Mouse (Mus musculus) limb, embryonic 14.5 days (tissue): ENCODE measurements around the gene Ints4. TPM values are rescaled to one million over a fixed set of nuclear protein-coding genes. Genes with fewer than 3 reads are reported as not detected.

Source experiments
- ATAC-seq: fragments of 200-750 bp; cut with Nextera tagmentation; 2 replicates; pipeline ENCODE4 v1.8.0; 2017; ENCODE audit warnings: low read depth, moderate number of reproducible peaks, moderate TSS enrichment; ENCODE audit not compliant: low FRiP score
- DNase-seq: peaks from one replicate; pipeline ENCODE4 v3.0.0-alpha.2; 2015; ENCODE audit warnings: low spot score
- H3K27ac ChIP-seq: fragments of 300-500 bp; sonication (generic); replicated peaks from 2 replicates; pipeline ENCODE4 v1.5.1; 2014; ENCODE audit warnings: low read depth, mild to moderate bottlenecking, low read length, moderate library complexity, mixed read lengths
- H3K27me3 ChIP-seq: fragments of 300-500 bp; sonication (generic); 2 replicates; pipeline ENCODE4 v1.6.1; 2014; ENCODE audit warnings: low read length, mixed read lengths; ENCODE audit not compliant: control insufficient read depth, insufficient read depth
- H3K36me3 ChIP-seq: fragments of 300-500 bp; sonication (generic); 2 replicates; pipeline ENCODE4 v1.6.1; 2014; ENCODE audit warnings: mild to moderate bottlenecking, low read length, moderate library complexity, mixed read lengths; ENCODE audit not compliant: control insufficient read depth, insufficient read depth
- H3K4me1 ChIP-seq: fragments of 300-500 bp; sonication (generic); 2 replicates; pipeline ENCODE4 v1.6.1; 2014; ENCODE audit warnings: antibody characterized with exemption, low read length, mixed read lengths; ENCODE audit not compliant: control insufficient read depth, insufficient read depth
- H3K4me2 ChIP-seq: fragments of 300-500 bp; sonication (generic); replicated peaks from 2 replicates; pipeline ENCODE4 v1.6.1; 2014; ENCODE audit warnings: low read depth, mild to moderate bottlenecking, low read length, moderate library complexity; ENCODE audit not compliant: severe bottlenecking
- H3K4me3 ChIP-seq: fragments of 300-500 bp; sonication (generic); replicated peaks from 2 replicates; pipeline ENCODE4 v1.5.1; 2014; ENCODE audit warnings: low read length
- H3K9ac ChIP-seq: fragments of 300-500 bp; sonication (generic); 2 replicates; pipeline ENCODE4 v1.6.1; 2014; ENCODE audit warnings: mild to moderate bottlenecking, low read depth, low read length, moderate library complexity; ENCODE audit not compliant: severe bottlenecking
- H3K9me3 ChIP-seq: fragments of 300-500 bp; sonication (generic); 2 replicates; pipeline ENCODE4 v1.6.1; 2016; ENCODE audit warnings: low read length; ENCODE audit not compliant: control insufficient read depth
- POLR2A ChIP-seq: fragments of 200-500 bp; IDR thresholded peaks from 2 replicates; pipeline ENCODE4 v1.8.0; 2012; ENCODE audit warnings: inconsistent platforms, mild to moderate bottlenecking, moderate library complexity, borderline replicate concordance; ENCODE audit not compliant: insufficient read depth, insufficient read length; ENCODE audit errors: extremely low read depth
- WGBS: fragments of 180-500 bp; shearing (Covaris S2); extraction: QIAGEN DNeasy Blood & Tissue Kit; methylation state at CpG from one replicate; pipeline ENCODE4 v1.1.7; 2014; 5-methylcytosine and 5-hydroxymethylcytosine counted together
- polyA plus RNA-seq, 2 experiments: library from polyadenylated mRNA; depleted of rRNA in 1 of 2; stranded (reverse) in 1 of 2; unstranded in 1 of 2; fragments of >200 nt; fragmentation: Nextera tagmentation in 1 of 2; extraction: Ambion mirVana in 1 of 2; gene quantifications; 2 replicates each; pipeline versions ENCODE4 v1.2.1 to v1.2.3; 2012 to 2014

Gene Ints4
- polyA plus RNA-seq, 2 experiments: 50.6 to 75.8 TPM

GRCm38 (mm10) chr7:97455577-97455976 lies 25.2 kb upstream of the Ints4 start:
- Histone ChIP-seq H3K27me3 (no peaks in the 10 kb centered on the region), H3K4me3 (no peak overlapping the region), H3K4me2 (no peak overlapping the region), H3K36me3 (no peaks in the 10 kb centered on the region), H3K4me1 (peaks cover 9% of the 10 kb centered on the region), H3K9ac (no peak overlapping the region), H3K9me3 (no peaks in the 10 kb centered on the region), H3K27ac (no peak overlapping the region)
- no peak for ATAC-seq
- WGBS: 78% methylated on average over 3 of the region's 3 CpGs
- TF ChIP-seq POLR2A: no peak
- DNase-seq: no peak

- no peak overlapping the region for H3K4me2 ChIP-seq
- ATAC-seq (no peak), DNase-seq (no peak)
- H3K36me3 ChIP-seq: no peaks in the 10 kb centered on the region
- H3K4me1 ChIP-seq: no peaks in the 10 kb centered on the region
- H3K4me3 ChIP-seq: no peak overlapping the region
- no peak overlapping the region for H3K9ac ChIP-seq
- no peaks in the 10 kb centered on the region for H3K9me3 ChIP-seq
- H3K27ac ChIP-seq: no peak overlapping the region
- WGBS: 76% methylated on average over 5 of the region's 5 CpGs
- no peaks in the 10 kb centered on the region for H3K27me3 ChIP-seq
- TF ChIP-seq POLR2A: no peak
These were observed 7.8 kb upstream of the Ints4 start for GRCm38 (mm10) chr7:97473001-97473400.

- H3K36me3 ChIP-seq: no peaks in the 10 kb centered on the region
These were observed 1.4 kb upstream of the Ints4 start for GRCm38 (mm10) chr7:97479349-97479748.

GRCm38 (mm10) chr7:97480290-97480689 lies 466 bp upstream of the Ints4 start:
- 22% methylated on average over 3 of the region's 3 CpGs for WGBS
- ATAC-seq: no peak
- H3K9ac ChIP-seq: peak overlapping the region; percentile 3; the same call in 1 of the 2 replicates

More at GRCm38 (mm10) chr7:97479349-97479748, 1.4 kb upstream of the Ints4 start:
- no peak for DNase-seq
- Histone ChIP-seq H3K27ac (no peak overlapping the region), H3K4me1 (peaks cover 10% of the 10 kb centered on the region), H3K4me2 (no peak overlapping the region), H3K9ac (no peak overlapping the region), H3K9me3 (no peaks in the 10 kb centered on the region), H3K4me3 (no peak overlapping the region), H3K27me3 (no peaks in the 10 kb centered on the region)
- 56% methylated on average over 3 of the region's 3 CpGs for WGBS
- TF ChIP-seq POLR2A: no peak
- ATAC-seq: no peak

GRCm38 (mm10) chr7:97483378-97483777 lies 2.6 kb downstream of the Ints4 start:
- no peak for TF ChIP-seq POLR2A
- Histone ChIP-seq H3K4me2 (no peak overlapping the region), H3K27ac (no peak overlapping the region), H3K9me3 (no peaks in the 10 kb centered on the region), H3K36me3 (peaks cover 33% of the 10 kb centered on the region), H3K4me3 (no peak overlapping the region), H3K4me1 (peaks cover 10% of the 10 kb centered on the region), H3K9ac (no peak overlapping the region; the same call in 1 of the 2 replicates), H3K27me3 (no peaks in the 10 kb centered on the region)
- 89% methylated on average over 2 of the region's 2 CpGs for WGBS
- ATAC-seq: no peak
- no peak for DNase-seq

More at GRCm38 (mm10) chr7:97480290-97480689, 466 bp upstream of the Ints4 start:
- Histone ChIP-seq H3K27me3 (no peaks in the 10 kb centered on the region), H3K36me3 (peaks cover 6% of the 10 kb centered on the region; the same call in 1 of the 2 replicates), H3K9me3 (no peaks in the 10 kb centered on the region), H3K27ac (no peak overlapping the region; the same call in 1 of the 2 replicates), H3K4me1 (peaks cover 10% of the 10 kb centered on the region), H3K4me3 (peak overlapping the region; percentile 74), H3K4me2 (peak overlapping the region; percentile 88)
- no peak for TF ChIP-seq POLR2A
- DNase-seq: peak; percentile 9

GRCm38 (mm10) chr7:97491157-97491556 lies 10.4 kb downstream of the Ints4 start:
- Histone ChIP-seq H3K36me3 (peaks cover 66% of the 10 kb centered on the region), H3K27ac (no peak overlapping the region), H3K9ac (no peak overlapping the region), H3K4me1 (no peaks in the 10 kb centered on the region), H3K4me3 (no peak overlapping the region), H3K9me3 (no peaks in the 10 kb centered on the region), H3K27me3 (no peaks in the 10 kb centered on the region), H3K4me2 (no peak overlapping the region)
- 58% methylated on average over 3 of the region's 3 CpGs for WGBS
- no peak for TF ChIP-seq POLR2A
- ATAC-seq: no peak
- DNase-seq: no peak
